Mouse (Mus musculus): ENCODE measurements around the gene Cflar. TPM values are rescaled to one million over a fixed set of nuclear protein-coding genes. Genes with fewer than 3 reads are reported as not detected.
"Not testable (repeated sequence)": the region's sequence is repeated elsewhere in the genome, so short reads cannot be mapped to it uniquely, and the experiment has no call there.

Gene Cflar
- polyA plus RNA-seq, 1 experiment from 2014 or later, result 26.2 TPM

DNA sequence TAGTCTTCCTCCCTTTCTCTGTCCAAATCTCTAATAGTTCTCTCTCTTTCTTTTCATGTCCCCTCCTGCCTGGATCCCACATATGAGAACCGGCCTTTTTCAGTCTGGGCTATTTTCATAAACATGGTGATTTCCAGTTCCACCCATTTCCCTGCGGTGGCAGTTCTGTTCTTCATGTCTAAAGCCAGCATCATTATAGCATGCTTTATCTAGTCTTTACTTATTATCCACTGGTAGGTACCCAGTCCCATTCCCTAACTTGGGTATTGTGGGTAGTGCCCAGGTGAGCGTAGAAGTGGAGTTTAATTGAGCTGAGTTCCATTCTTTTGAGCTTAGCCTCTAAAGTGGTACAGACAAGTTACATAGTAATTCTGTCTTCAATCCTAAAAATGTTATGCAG is 48.1 kb downstream of the Cflar start:
- H3K27ac ChIP-seq, result no peak overlapping the region
- H3K9me3 ChIP-seq (replicated peaks), result no peaks in the 10 kb centered on the region
- DNase-seq (ENCODE audit: low spot score), result no peak
- H3K4me1 ChIP-seq, result no peaks in the 10 kb centered on the region
- no peaks in the 10 kb centered on the region for H3K27me3 ChIP-seq (ENCODE audit: low read depth, poor library complexity, severe bottlenecking)
- H3K36me3 ChIP-seq, result peaks cover 26% of the 10 kb centered on the region
- 93% methylated on average over 3 of the region's 3 CpGs for WGBS
- H3K4me3 ChIP-seq, result no peak overlapping the region

DNA sequence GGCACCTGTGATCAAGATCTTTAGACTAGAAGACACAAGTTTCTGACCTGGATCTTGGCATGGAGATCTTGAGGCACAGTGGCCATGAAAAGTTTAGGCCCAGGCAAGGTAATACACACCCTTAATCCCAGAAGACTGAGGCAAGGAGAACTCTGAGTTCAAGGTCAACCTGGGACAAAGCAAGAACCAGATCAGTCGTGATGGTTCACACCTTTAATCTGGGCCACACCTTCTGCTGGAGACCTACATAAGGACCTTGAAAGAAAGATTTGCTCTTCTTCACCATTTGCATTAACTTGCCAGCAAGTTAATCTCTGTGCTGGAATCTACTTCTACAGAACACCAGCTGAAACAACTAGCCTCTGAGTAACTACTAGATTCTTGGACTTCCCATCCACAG is 49.3 kb downstream of the Cflar start:
- Histone ChIP-seq H3K27ac (no peak overlapping the region), H3K9me3 (replicated peaks) (no peaks in the 10 kb centered on the region), H3K4me3 (no peak overlapping the region), H3K36me3 (peaks cover 16% of the 10 kb centered on the region), H3K27me3 (ENCODE audit: low read depth, poor library complexity, severe bottlenecking) (no peaks in the 10 kb centered on the region), H3K4me1 (no peaks in the 10 kb centered on the region)
- DNase-seq (ENCODE audit: low spot score), result no peak
- WGBS, result 86% methylated on average over 1 of the region's 1 CpGs

DNA sequence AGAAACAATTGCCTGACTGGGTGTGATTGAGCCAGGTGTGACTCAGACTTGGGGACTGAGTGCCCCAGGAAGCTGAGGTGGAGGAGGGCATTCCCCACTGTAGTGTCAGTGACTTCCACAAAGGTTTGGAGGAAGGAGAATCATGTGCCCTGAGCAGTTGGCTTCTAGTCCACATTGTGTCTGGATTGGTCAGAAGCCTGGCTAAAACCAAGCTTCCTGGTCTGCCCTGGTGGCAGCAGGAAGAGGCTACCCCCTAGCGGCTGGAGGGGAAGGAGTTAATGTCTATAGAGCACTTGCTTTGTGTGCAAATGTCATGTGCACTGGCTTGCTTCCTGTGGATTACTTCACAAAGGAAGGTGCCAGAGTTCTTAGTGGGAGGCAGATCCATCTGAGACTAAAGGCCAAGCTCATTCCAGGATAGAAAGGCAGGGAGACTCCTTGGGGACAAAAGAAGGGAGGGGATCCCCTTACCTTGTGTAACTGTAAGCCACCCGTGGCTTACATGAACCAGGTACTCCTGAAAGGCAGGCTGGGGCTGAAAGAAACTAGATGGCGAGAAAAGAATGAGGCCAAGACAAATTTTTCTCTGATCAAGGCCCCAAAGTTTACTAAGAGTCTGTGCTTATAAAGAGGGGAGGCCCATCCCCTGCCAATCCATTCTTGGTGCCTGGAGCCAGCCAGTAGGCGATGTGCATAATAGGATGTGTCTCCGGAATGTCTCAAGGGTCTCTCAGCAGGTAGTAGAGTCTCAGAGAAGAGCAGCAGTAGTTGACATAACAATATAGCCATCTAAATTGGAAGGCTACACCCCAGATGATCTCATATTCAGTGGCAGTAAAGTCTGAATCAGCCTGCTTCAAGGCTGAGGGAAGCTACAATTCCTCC is 50.3 kb downstream of the Cflar start:
- not testable (repeated sequence) for H3K9me3 ChIP-seq (replicated peaks); H3K36me3 ChIP-seq; H3K4me1 ChIP-seq; H3K4me3 ChIP-seq; H3K27ac ChIP-seq; H3K27me3 ChIP-seq (ENCODE audit: low read depth, poor library complexity, severe bottlenecking)
- WGBS, result 84% methylated on average over 5 of the region's 5 CpGs
- peak; percentile 26 for DNase-seq (ENCODE audit: low spot score)

DNA sequence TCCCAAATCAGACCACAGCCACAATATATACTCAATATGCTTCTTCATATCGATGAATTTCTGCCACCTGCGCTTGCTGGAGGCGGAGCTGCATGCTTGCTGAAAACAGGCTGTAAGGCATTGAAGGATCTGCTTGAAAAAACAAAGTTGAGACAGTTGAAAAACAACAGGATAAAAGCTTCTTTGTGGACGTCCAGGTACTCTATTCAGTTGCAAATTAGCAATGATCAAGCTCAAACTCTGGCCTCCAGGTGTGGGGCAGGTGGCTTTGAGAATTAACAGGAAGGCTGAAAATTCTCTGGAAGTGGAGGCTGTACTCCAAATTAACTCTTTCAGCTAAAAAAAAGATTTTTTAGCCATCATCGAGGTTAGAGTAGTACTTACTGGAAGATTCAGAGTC is 51.3 kb downstream of the Cflar start:
- Histone ChIP-seq H3K36me3 (0 out of 2 replicates have a peak, but pooled peaks cover 5% of the 10 kb centered on the region), H3K27ac (no peak overlapping the region), H3K4me3 (no peak overlapping the region), H3K27me3 (ENCODE audit: low read depth, poor library complexity, severe bottlenecking) (no peaks in the 10 kb centered on the region), H3K9me3 (replicated peaks) (no peaks in the 10 kb centered on the region), H3K4me1 (no peaks in the 10 kb centered on the region)
- DNase-seq (ENCODE audit: low spot score), result peak; percentile 10
- WGBS, result 87% methylated on average over 5 of the region's 5 CpGs

DNA sequence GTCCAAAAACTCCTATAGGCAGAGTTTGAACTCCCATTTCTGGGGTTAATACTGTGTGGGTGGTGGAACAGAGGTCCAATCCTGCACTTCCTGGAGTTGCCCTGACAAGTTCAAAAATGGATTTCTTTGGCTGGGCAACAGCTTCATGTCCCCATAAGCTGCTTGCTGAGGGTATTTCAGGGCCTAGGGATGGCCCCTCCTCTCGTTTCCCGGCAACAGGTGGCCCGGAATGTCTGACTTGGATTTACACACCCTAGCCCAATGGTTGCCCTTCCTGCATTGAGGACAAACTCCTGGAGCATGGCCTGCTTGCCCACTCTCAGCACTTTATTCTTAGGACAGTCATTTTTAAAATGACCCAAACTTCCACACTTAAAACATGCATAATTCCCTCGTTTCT is 55.1 kb downstream of the Cflar start:
- H3K27me3 ChIP-seq (ENCODE audit: low read depth, poor library complexity, severe bottlenecking); H3K9me3 ChIP-seq (replicated peaks); DNase-seq (ENCODE audit: low spot score); H3K36me3 ChIP-seq; H3K4me1 ChIP-seq; H3K27ac ChIP-seq; H3K4me3 ChIP-seq: not testable (repeated sequence)
- WGBS, result 87% methylated on average over 4 of the region's 4 CpGs

DNA sequence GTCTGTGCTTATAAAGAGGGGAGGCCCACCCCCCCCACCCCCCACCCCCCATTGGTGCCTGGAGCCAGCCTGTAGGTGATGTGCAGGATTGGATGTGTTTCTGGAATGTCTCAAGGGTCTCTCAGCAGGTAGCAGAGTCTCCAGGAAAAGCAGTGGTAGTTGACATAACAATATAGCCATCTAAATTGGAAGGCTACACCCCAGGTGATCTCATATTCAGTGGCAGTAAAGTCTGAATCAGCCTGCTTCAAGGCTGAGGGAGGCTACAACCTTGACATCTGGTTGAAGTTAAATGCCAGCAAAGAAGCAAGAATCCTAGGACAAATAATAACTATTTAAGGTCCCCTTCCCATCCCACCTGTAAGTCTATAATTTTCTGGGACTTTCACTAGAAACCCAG is 57.8 kb downstream of the Cflar start:
- no peak for DNase-seq (ENCODE audit: low spot score)
- H3K36me3 ChIP-seq, result no peaks in the 10 kb centered on the region
- H3K9me3 ChIP-seq (replicated peaks), result no peaks in the 10 kb centered on the region
- no peak overlapping the region for H3K4me3 ChIP-seq
- H3K4me1 ChIP-seq, result no peaks in the 10 kb centered on the region
- H3K27ac ChIP-seq, result no peak overlapping the region
- H3K27me3 ChIP-seq (ENCODE audit: low read depth, poor library complexity, severe bottlenecking), result no peaks in the 10 kb centered on the region

DNA sequence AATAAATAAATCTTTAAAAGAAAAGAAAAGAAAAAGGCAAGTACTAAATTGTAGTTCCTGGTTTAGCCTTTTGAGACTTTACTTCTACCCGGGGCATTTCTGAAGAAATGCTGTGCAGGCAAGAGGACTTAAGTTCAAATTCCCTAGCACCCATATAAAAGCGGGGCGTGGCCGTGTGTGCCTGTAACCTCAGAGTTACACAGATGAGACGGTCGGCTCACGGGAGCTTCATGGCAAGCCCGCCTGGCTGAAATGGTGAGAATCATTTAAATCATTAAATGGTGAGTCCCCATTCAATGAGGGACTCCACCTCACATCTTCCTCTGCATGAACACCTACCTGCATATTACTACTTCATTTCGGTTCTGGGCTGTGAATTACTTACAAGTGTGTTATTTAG is 58.4 kb downstream of the Cflar start:
- H3K27me3 ChIP-seq (ENCODE audit: low read depth, poor library complexity, severe bottlenecking), result no peaks in the 10 kb centered on the region
- DNase-seq (ENCODE audit: low spot score), result no peak
- 59% methylated on average over 9 of the region's 9 CpGs for WGBS
- H3K4me3 ChIP-seq, result no peak overlapping the region
- no peaks in the 10 kb centered on the region for H3K9me3 ChIP-seq (replicated peaks)
- H3K4me1 ChIP-seq, result no peaks in the 10 kb centered on the region
- no peaks in the 10 kb centered on the region for H3K36me3 ChIP-seq
- no peak overlapping the region for H3K27ac ChIP-seq

DNA sequence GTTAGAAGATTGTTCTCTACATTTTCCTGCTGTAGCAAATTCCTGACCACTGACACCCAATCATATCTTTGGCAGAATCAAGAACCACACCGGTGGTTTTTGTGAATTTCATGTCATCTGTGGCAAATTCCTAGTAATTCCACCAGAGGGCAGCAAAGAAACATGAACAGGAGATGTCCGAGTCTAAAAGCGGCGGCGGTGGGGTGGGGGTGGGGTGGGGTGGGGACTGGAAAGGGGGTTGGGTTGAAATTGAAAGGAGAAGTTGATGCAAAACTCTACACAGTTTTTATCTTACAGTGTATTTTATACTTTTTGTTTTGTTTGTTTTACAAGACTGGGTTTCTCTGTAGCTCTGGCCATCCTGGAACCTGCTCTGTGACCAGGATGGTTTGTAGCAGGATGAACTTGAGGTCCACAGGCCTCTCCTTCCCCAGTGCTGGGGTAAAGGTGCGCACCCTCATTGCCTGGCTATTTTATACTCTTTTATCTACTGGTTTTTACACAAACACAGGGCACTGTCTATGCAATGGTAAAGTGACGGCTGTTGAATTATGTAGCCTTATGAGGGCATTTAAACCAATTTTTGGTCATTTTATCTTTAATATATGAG is 58.9 kb downstream of the Cflar start:
- 29% methylated on average over 7 of the region's 7 CpGs for WGBS
- DNase-seq (ENCODE audit: low spot score), result peak; percentile 41
- Histone ChIP-seq H3K27ac (no peak overlapping the region), H3K4me1 (no peaks in the 10 kb centered on the region), H3K27me3 (ENCODE audit: low read depth, poor library complexity, severe bottlenecking) (no peaks in the 10 kb centered on the region), H3K4me3 (no peak overlapping the region), H3K36me3 (no peaks in the 10 kb centered on the region), H3K9me3 (replicated peaks) (no peaks in the 10 kb centered on the region)

DNA sequence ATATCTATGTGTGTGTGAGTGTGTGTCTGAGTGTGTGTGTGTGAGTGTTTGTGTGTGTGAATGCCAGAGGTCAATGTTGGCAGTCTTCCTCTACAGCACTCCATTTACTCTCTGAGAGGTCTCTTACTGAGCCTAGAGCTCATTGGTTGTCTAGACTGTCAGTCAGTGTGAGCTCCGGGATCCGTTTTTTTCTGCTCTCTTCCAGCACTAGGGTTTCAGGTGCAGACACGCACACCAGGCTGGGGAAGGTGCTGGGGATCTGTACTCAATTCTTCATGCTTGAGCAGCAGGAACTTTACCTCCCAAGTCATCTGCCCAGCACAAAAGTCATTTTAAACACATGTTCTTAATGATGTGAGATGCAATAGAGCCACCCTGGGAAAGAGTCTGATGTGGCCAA is 60.8 kb downstream of the Cflar start:
- Histone ChIP-seq H3K9me3 (replicated peaks) (no peaks in the 10 kb centered on the region), H3K4me1 (no peaks in the 10 kb centered on the region), H3K27me3 (ENCODE audit: low read depth, poor library complexity, severe bottlenecking) (no peaks in the 10 kb centered on the region), H3K36me3 (no peaks in the 10 kb centered on the region), H3K27ac (no peak overlapping the region), H3K4me3 (no peak overlapping the region)
- WGBS, result 70% methylated on average over 3 of the region's 3 CpGs
- DNase-seq (ENCODE audit: low spot score), result no peak

DNA sequence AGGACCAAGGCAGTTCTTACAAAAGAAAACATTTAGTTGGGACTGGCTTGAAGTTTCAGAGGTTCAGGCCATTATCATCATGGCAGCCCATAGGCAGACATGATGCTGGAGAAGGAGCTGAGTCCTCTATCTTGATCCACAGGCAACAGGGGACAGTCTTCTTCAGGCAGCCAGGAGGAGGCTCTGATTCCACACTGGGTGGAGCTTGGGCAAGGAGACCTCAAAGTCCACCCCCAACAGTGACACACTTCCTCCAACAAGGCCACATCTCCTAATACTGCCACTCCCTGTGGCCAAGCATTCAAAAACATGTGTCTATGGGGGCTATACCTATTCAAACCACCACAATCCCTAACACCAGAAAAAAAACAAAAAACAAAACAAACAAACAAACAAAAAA is 62.0 kb downstream of the Cflar start:
- Histone ChIP-seq H3K27ac (no peak overlapping the region), H3K4me3 (no peak overlapping the region), H3K36me3 (no peaks in the 10 kb centered on the region), H3K4me1 (no peaks in the 10 kb centered on the region), H3K9me3 (replicated peaks) (no peaks in the 10 kb centered on the region), H3K27me3 (ENCODE audit: low read depth, poor library complexity, severe bottlenecking) (no peaks in the 10 kb centered on the region)
- DNase-seq (ENCODE audit: low spot score), result no peak

DNA sequence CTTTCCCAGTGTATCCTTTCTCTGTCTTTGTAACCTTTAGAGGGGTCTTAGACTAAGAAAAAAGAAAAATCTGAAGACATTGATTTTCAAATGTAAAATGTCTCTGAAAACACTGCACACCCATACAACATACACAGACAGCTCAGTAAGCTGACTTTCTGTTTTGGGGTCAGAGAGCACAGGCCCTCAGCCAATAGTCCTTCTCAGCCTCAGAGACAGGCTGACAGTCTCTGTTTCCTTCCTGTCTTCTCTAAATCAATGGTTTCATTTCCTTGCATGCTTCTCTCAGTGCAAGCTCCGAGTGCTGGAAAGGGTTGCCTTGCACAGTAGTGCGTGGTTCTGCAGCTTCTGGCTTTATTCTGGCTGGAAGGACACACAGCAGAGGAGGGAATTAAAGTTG is 62.6 kb downstream of the Cflar start:
- H3K9me3 ChIP-seq (replicated peaks), result no peaks in the 10 kb centered on the region
- H3K4me1 ChIP-seq, result no peaks in the 10 kb centered on the region
- no peak overlapping the region for H3K27ac ChIP-seq
- H3K4me3 ChIP-seq, result no peak overlapping the region
- DNase-seq (ENCODE audit: low spot score), result no peak
- H3K27me3 ChIP-seq (ENCODE audit: low read depth, poor library complexity, severe bottlenecking), result no peaks in the 10 kb centered on the region
- no peaks in the 10 kb centered on the region for H3K36me3 ChIP-seq
- 88% methylated on average over 2 of the region's 2 CpGs for WGBS

DNA sequence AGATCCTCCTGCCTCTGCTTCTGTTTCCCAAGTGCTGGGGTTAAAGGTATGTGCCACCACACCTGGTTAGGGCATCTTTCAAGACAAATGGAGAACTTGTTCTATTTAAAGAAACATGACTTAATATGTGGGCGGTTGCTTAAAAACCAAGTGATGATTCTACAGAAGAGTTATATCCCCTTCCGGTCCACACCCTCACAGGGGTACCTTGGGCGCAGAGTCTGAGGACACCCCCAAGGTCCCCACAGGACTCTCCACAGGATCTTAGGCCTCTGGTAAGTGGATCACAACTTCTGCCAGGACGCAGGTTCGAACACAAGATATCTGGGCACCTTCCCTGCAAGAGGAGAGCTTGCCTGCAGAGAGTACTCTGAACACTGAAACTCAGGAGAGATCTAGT is 64.1 kb downstream of the Cflar start:
- WGBS, result 91% methylated on average over 5 of the region's 5 CpGs
- Histone ChIP-seq H3K4me3 (no peak overlapping the region), H3K27me3 (ENCODE audit: low read depth, poor library complexity, severe bottlenecking) (no peaks in the 10 kb centered on the region)

DNA sequence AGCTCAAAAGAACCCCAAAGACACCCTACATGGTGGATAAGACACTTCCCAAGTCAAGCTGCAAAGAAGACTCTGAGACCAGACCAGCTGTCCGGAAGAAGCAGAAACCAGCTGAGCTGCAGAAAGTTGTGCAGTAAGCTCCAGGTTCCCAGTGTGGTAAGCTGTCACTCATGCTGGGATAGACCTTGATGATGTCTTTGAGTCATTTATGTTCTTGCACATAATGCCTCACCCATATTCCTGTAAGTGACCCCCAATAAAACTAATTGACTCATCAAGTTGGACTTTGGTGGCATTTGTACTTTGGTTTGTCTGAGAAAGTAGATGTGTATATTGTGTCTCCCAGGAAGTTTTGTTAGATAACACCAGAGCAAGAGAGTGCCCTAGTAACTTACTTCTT is 66.3 kb downstream of the Cflar start:
- H3K36me3 ChIP-seq, result no peaks in the 10 kb centered on the region
- H3K4me1 ChIP-seq, result no peaks in the 10 kb centered on the region
- 92% methylated on average over 1 of the region's 1 CpGs for WGBS
- H3K27me3 ChIP-seq (ENCODE audit: low read depth, poor library complexity, severe bottlenecking), result no peaks in the 10 kb centered on the region
- no peak for DNase-seq (ENCODE audit: low spot score)
- no peak overlapping the region for H3K4me3 ChIP-seq
- no peaks in the 10 kb centered on the region for H3K9me3 ChIP-seq (replicated peaks)
- H3K27ac ChIP-seq, result no peak overlapping the region

More for the DNA sequence above, 64.1 kb downstream of the Cflar start:
- Histone ChIP-seq H3K4me1 (no peaks in the 10 kb centered on the region), H3K36me3 (no peaks in the 10 kb centered on the region), H3K9me3 (replicated peaks) (no peaks in the 10 kb centered on the region), H3K27ac (no peak overlapping the region)
- DNase-seq (ENCODE audit: low spot score), result no peak

Data from limb, embryonic 10.5 days (tissue).